Mouse (Mus musculus): Measurements from ENCODE around the gene Slc12a5. TPM values are rescaled to one million over a fixed set of nuclear protein-coding genes. Genes with fewer than 3 reads are reported as not detected.

Gene Slc12a5
- total and polyA plus RNA-seq, 3 experiments: 0.50 to 1.3 TPM; not detected in 1

DNA sequence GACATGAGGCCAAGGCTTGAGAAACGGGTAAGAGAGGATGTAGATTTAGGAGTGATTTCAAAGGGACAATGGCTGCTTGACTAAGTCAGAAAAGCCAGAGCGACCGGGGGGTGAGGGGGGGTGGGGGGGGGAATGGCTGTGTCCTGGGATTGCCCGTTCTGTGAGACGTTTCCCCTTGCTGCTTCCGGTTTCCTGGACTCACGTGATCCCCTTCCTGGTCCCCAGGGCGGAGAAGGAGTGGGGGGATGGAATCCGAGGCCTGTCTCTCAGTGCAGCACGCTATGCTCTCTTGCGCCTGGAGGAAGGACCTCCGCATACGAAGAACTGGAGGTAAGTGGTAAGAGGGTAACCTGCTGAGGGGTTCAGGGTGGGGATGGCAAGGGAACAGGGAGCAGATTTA lies 28.2 kb downstream of the Slc12a5 start:
- no peak overlapping the region for H3K4me3 ChIP-seq (ENCODE audit: control insufficient read depth in 1 of 2, insufficient read depth in 1 of 2, low read depth in 2 of 2, low read length in 2 of 2)
- no peaks in the 10 kb centered on the region for H3K36me3 ChIP-seq (ENCODE audit: control insufficient read depth in 1 of 2, insufficient read depth in 2 of 2, low read length in 2 of 2)
- no peak overlapping the region for H3K9ac ChIP-seq (ENCODE audit: control insufficient read depth, low read depth, low read length, poor library complexity, severe bottlenecking)
- TF ChIP-seq ELF1 (IDR thresholded peaks at IDR 0.05; ENCODE audit: low read depth, low read length) (no peak), MAFK (IDR thresholded peaks at IDR 0.05; ENCODE audit: borderline replicate concordance, low read depth, low read length) (no peak), UBTF (IDR thresholded peaks at IDR 0.05; ENCODE audit: borderline replicate concordance, insufficient read depth, low read depth, low read length) (no peak)
- no peaks in the 10 kb centered on the region for H3K9me3 ChIP-seq (replicated peaks; ENCODE audit: insufficient read depth, low read length)
- H3K4me1 ChIP-seq (ENCODE audit: control insufficient read depth in 1 of 2, insufficient read depth in 2 of 2, low read length in 2 of 2): 0 out of 4 replicates have a peak, but pooled peaks cover 0 to 11% of the 10 kb centered on the region in 2 experiments
- DNase-seq (ENCODE audit: low read depth, low spot score): no peak
- no peaks in the 10 kb centered on the region for H3K27me3 ChIP-seq (ENCODE audit: control insufficient read depth in 1 of 2, insufficient read depth in 2 of 2, low read length in 2 of 2)
- H3K79me2 ChIP-seq (ENCODE audit: control insufficient read depth, insufficient read depth, low read length, poor library complexity): no peaks in the 10 kb centered on the region
- H3K27ac ChIP-seq (ENCODE audit: control insufficient read depth, low read depth, low read length): no peak overlapping the region

DNA sequence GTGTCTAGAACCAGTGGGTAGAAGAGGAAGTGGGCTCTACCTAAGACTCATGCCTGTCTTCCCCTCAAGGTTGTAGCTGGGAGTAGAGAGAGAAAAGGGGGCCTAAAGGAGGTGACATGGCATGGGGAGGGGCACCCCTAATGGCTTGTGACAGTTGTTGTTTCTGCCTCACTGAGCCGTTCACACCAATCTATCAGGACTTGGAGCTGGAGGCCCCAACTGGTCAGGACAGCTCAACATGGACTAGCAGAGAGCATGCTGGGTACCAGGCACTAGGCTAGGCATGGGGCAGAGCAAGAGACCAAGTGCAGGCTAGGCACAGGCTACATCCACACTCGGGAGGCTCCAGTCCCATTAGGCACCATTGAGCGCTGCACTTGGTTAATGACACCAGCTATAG lies 30.5 kb downstream of the Slc12a5 start:
- Histone ChIP-seq H3K9me3 (replicated peaks; ENCODE audit: insufficient read depth, low read length) (no peaks in the 10 kb centered on the region), H3K36me3 (ENCODE audit: control insufficient read depth in 1 of 2, insufficient read depth in 2 of 2, low read length in 2 of 2) (no peaks in the 10 kb centered on the region), H3K9ac (ENCODE audit: control insufficient read depth, low read depth, low read length, poor library complexity, severe bottlenecking) (no peak overlapping the region), H3K4me1 (ENCODE audit: control insufficient read depth in 1 of 2, insufficient read depth in 2 of 2, low read length in 2 of 2) (0 out of 4 replicates have a peak, but pooled peaks cover 0 to 11% of the 10 kb centered on the region in 2 experiments), H3K27ac (ENCODE audit: control insufficient read depth, low read depth, low read length) (no peak overlapping the region), H3K79me2 (ENCODE audit: control insufficient read depth, insufficient read depth, low read length, poor library complexity) (no peaks in the 10 kb centered on the region), H3K27me3 (ENCODE audit: control insufficient read depth in 1 of 2, insufficient read depth in 2 of 2, low read length in 2 of 2) (no peaks in the 10 kb centered on the region), H3K4me3 (ENCODE audit: control insufficient read depth in 1 of 2, insufficient read depth in 1 of 2, low read depth in 2 of 2, low read length in 2 of 2) (no peak overlapping the region)
- no peak for DNase-seq (ENCODE audit: low read depth, low spot score)
- no peak for TF ChIP-seq ZKSCAN1 (IDR thresholded peaks at IDR 0.05; ENCODE audit: low read depth, low read length)
- no peak for TF ChIP-seq ZC3H11A (IDR thresholded peaks at IDR 0.05; ENCODE audit: low read depth, low read length)
- no peak for TF ChIP-seq CHD1 (IDR thresholded peaks at IDR 0.05; ENCODE audit: low read depth, low read length)
- no peak for TF ChIP-seq TBP (IDR thresholded peaks at IDR 0.05; ENCODE audit: low read depth, low read length)
- TF ChIP-seq RAD21 (IDR thresholded peaks at IDR 0.05; ENCODE audit: low read depth, low read length): no peak
- TF ChIP-seq UBTF (IDR thresholded peaks at IDR 0.05; ENCODE audit: borderline replicate concordance, insufficient read depth, low read depth, low read length): no peak
- no peak for TF ChIP-seq MEF2A (IDR thresholded peaks at IDR 0.05; ENCODE audit: extremely low read depth, insufficient replicate concordance, low read depth, low read length, poor library complexity, severe bottlenecking)
- TF ChIP-seq USF2 (IDR thresholded peaks at IDR 0.05; ENCODE audit: borderline replicate concordance in 1 of 2, insufficient read depth in 1 of 2, low read depth in 1 of 2, low read length in 2 of 2): no peak
- TF ChIP-seq MYC (IDR thresholded peaks at IDR 0.05; ENCODE audit: low read depth, low read length): no peak
- TF ChIP-seq MAFK (IDR thresholded peaks at IDR 0.05; ENCODE audit: borderline replicate concordance, low read depth, low read length): no peak
- TF ChIP-seq NRF1 (IDR thresholded peaks at IDR 0.05; ENCODE audit: insufficient read depth, low read depth, low read length, poor library complexity, severe bottlenecking): no peak
- no peak for TF ChIP-seq POLR2A (IDR thresholded peaks at IDR 0.05; ENCODE audit: control insufficient read depth in 1 of 2, insufficient read depth in 1 of 2, low read depth in 1 of 2, low read length in 2 of 2, poor library complexity in 1 of 2)
- no peak for TF ChIP-seq ZMIZ1 (IDR thresholded peaks at IDR 0.05; ENCODE audit: low read depth, low read length)

Data from MEL (cell line).